17 mouse cellular contexts compared by ENCODE assay signal in the genomic region with DNA sequence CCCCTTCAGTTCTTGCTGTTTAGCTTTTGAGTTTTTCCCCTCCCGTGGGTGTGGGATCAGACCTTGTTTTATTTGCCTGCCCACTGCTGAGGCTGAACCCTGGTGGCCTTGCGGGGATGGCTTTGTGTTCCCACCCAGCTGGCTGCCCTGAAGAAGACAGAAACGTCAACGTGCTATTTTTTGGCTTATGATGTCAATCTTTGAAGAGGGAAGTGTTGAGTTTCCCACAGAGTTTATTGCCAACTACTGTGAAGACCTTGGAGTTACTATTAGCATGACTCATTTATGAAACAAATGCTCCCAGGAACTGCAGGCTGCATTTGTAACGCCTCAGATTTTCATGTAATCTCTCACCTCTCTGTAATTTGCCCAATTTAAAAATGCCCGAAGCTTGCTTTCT. TPM values are rescaled to one million over a fixed set of nuclear protein-coding genes. Genes with fewer than 3 reads are reported as not detected.
DNase-seq lines count a peak whose midpoint lies in the region; ATAC-seq and TF ChIP-seq lines count a peak whose summit lies in the region.
"Had no signal": no experiment of that assay in that cellular context is flagged by ENCODE, and none has a peak within 500 bp of the region (broad histone marks: within the 10 kb centered on the region; RNA-seq: fewer than 3 reads in every experiment).

No protein-coding gene starts in this region.

- DNase-seq in gastrocnemius, adult 2 months = peak; percentile 63
- no peak for DNase-seq in gastrocnemius, postnatal 4 days (ENCODE audit: low spot score in 2 of 2)
- DNase-seq in lung, postnatal 10 days = peak; percentile 25
- DNase-seq in lung, postnatal 36 days = no peak
- peak; percentile 57 for DNase-seq in heart, postnatal 0 days (ENCODE audit: low spot score)
- DNase-seq in right cerebral cortex, postnatal 25 days = no peak
- DNase-seq in kidney, adult 8-10 months = no peak
- DNase-seq in natural killer cell, adult 2 months (ENCODE audit: low spot score in 2 of 2) = no peak
- DNase-seq: liver; thymus, postnatal 36 days had no signal

- no peaks in the 10 kb centered on the region for H3K9me3 ChIP-seq in heart, postnatal 0 days (replicated peaks; ENCODE audit: control insufficient read depth, low read length)
- H3K9me3 ChIP-seq: G1E; kidney, embryonic 15.5 days; lung, embryonic 15.5 days; midbrain, embryonic 12.5 days had no signal

- ATAC-seq in heart, postnatal 0 days (ENCODE audit: insufficient read depth, low read depth) = peak; percentile 65
- ATAC-seq: activated CD4-positive, CD25-positive, alpha-beta regulatory T cell, adult 4 months; forebrain, embryonic 16.5 days; hindbrain, postnatal 0 days had no signal

- no peak overlapping the region for H3K4me2 ChIP-seq in heart, postnatal 0 days (ENCODE audit: low read depth, low read length)
- H3K4me2 ChIP-seq: kidney, embryonic 15.5 days; lung, embryonic 15.5 days; midbrain, embryonic 12.5 days had no signal

- H3K36me3 ChIP-seq in heart, postnatal 0 days (replicated peaks; ENCODE audit: control insufficient read depth, insufficient read depth, low read length) = no peaks in the 10 kb centered on the region
- H3K36me3 ChIP-seq: kidney, embryonic 15.5 days; lung, embryonic 15.5 days; midbrain, embryonic 12.5 days had no signal

- no peak overlapping the region for H3K9ac ChIP-seq in heart, postnatal 0 days (replicated peaks; ENCODE audit: low read depth, low read length)
- H3K9ac ChIP-seq: kidney, embryonic 15.5 days; lung, embryonic 15.5 days; midbrain, embryonic 12.5 days had no signal

- 23% methylated on average over 6 of the region's 6 CpGs for WGBS in heart, postnatal 0 days

- H3K27ac ChIP-seq in gastrocnemius, adult 2 months = peak overlapping the region; percentile 56
- 0 out of 2 replicates have a peak overlapping the region, but pooled peaks have one; percentile 26 for H3K27ac ChIP-seq in heart, postnatal 0 days (ENCODE audit: low read depth)
- H3K27ac ChIP-seq: hindbrain, postnatal 0 days; kidney, embryonic 15.5 days; lung, embryonic 15.5 days; midbrain, embryonic 12.5 days had no signal

- peaks cover 5% of the 10 kb centered on the region; the same call in 1 of the 2 replicates for H3K4me1 ChIP-seq in heart, postnatal 0 days (ENCODE audit: control insufficient read depth, insufficient read depth)
- H3K4me1 ChIP-seq: lung, embryonic 15.5 days had no signal

- no peak; the same call in 1 of the 2 replicates for TF ChIP-seq CTCF in gastrocnemius, adult 2 months (IDR thresholded peaks at IDR 0.05)
- no peak for TF ChIP-seq CTCF in heart, postnatal 0 days (IDR thresholded peaks at IDR 0.05; ENCODE audit: low read depth)

- intact Hi-C loops in gastrocnemius, adult 2 months (cut with DNase I) = no loop called here

- H3K27me3 ChIP-seq in heart, postnatal 0 days (ENCODE audit: control insufficient read depth, insufficient read depth, low read length) = no peaks in the 10 kb centered on the region
- H3K27me3 ChIP-seq: kidney, embryonic 15.5 days; lung, embryonic 15.5 days; midbrain, embryonic 12.5 days had no signal

- peak overlapping the region; percentile 41; the same call in 1 of the 2 replicates for H3K4me3 ChIP-seq in gastrocnemius, adult 2 months
- no peak overlapping the region for H3K4me3 ChIP-seq in heart, postnatal 0 days (ENCODE audit: low read depth, low read length)
- H3K4me3 ChIP-seq: kidney, embryonic 15.5 days; lung, embryonic 15.5 days; midbrain, embryonic 12.5 days had no signal

- no peak for TF ChIP-seq EP300 in heart, postnatal 0 days (IDR thresholded peaks at IDR 0.05; ENCODE audit: low read depth)

RNA-seq across cellular contexts. Expression of a gene that starts 42.9 kb away (rescaled TPM):
- 10 to 100 TPM; 28.4 to 29.1 TPM for total RNA-seq in gastrocnemius, adult 2 months (2021)
- total RNA-seq in gastrocnemius, postnatal 4 days (2021) = 10 to 100 TPM; 33.6 to 39.9 TPM
- total RNA-seq in heart, postnatal 0 days (2014; rRNA removed; ENCODE audit: low replicate concordance) = 52.4 and 80.1 TPM in 2 replicates
- polyA plus RNA-seq in heart, postnatal 0 days (2015; fragmentation: Nextera tagmentation; extraction: Ambion mirVana) = 39.4 and 43.0 TPM in 2 replicates

RNA-seq across cellular contexts. Expression of a gene that starts 43.4 kb away (rescaled TPM):
- 1 to 10 TPM; 2.5 to 5.3 TPM for total RNA-seq in gastrocnemius, adult 2 months (2021)
- total RNA-seq in gastrocnemius, postnatal 4 days (2021) = 1 to 10 TPM; 5.1 to 5.8 TPM
- 3.5 and 12.9 TPM in 2 replicates for total RNA-seq in heart, postnatal 0 days (2014; rRNA removed; ENCODE audit: low replicate concordance)
- 3.9 and 5.3 TPM in 2 replicates for polyA plus RNA-seq in heart, postnatal 0 days (2015; fragmentation: Nextera tagmentation; extraction: Ambion mirVana)

Comparison
In these comparisons a context has a peak if more than half of its experiments do, and no peak if none do; other contexts are left out.
1. DNase-seq: peak in gastrocnemius, adult 2 months (single experiment), lung, postnatal 10 days (single experiment) and heart, postnatal 0 days (single experiment); none in gastrocnemius, postnatal 4 days (0 of 2), lung, postnatal 36 days (single experiment), right cerebral cortex, postnatal 25 days (single experiment), kidney, adult 8-10 months (0 of 2) and natural killer cell, adult 2 months (0 of 2).